Mouse (Mus musculus) neutrophil, adult 5-6 weeks (primary cell): ENCODE data around the gene Rnaseh2a. TPM values are rescaled to one million over a fixed set of nuclear protein-coding genes. Genes with fewer than 3 reads are reported as not detected.

Source experiments
- ATAC-seq: fragments of 151-379, 151-347 bp; 2 replicates; pipeline ENCODE4 v1.8.0; 2017; ENCODE audit warnings: mild to moderate bottlenecking, moderate TSS enrichment; ENCODE audit not compliant: insufficient number of reproducible peaks, poor library complexity, low FRiP score, severe bottlenecking; ENCODE audit errors: extremely low read depth
- total RNA-seq: library from RNA; stranded (forward); fragments of 200-1000 nt; gene quantifications from 2 replicates; pipeline ENCODE4 v1.2.3, GENCODE M21; 2017

Gene Rnaseh2a
- total RNA-seq, 1 experiment from 2014 or later, result 26.5 TPM

DNA sequence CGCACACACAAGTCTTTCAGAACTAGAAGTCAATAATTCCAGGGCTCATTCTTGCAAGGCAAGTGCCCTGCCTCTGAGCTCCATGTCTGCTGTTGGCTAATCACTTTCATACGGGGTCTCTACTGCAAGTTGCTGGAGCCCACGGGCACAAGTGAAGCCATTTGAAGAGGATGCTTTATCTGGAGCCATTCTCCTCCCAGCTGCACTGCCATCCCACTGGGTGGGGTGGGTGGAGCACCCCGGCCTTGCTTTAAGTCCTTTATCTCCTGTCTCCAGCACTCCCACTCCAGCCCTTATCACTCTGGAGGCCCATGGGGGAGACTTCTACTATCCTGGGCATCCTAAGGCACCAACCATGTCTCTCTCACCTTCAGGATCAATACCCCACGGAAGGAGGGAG is 1.3 kb upstream of the Rnaseh2a start:
- no peak for ATAC-seq

DNA sequence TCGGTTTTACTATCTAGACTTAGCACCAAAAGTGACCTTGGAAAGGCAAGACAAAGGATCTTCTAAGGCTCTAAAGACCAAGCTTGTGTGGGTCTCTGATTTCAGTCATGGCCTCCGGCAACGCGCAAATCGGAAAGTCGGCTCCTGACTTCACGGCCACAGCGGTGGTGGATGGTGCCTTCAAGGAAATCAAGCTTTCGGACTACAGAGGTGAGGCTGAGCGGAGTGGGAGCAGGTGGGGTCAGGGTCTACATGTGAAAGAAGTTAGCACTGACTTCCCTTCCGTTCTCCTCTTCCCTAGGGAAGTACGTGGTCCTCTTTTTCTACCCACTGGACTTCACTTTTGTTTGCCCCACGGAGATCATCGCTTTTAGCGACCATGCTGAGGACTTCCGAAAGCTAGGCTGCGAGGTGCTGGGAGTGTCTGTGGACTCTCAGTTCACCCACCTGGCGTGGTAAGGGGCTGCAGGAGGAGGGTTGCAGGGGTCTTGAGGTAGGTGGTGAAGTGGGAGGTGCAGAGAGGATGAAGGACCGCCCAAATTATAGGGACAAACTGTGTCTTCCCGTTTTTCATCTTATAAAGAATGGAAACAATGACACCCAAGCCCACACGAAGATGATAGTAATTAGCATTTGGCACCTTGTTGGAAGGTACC is 696 bp upstream of the Rnaseh2a start:
- no peak for ATAC-seq

DNA sequence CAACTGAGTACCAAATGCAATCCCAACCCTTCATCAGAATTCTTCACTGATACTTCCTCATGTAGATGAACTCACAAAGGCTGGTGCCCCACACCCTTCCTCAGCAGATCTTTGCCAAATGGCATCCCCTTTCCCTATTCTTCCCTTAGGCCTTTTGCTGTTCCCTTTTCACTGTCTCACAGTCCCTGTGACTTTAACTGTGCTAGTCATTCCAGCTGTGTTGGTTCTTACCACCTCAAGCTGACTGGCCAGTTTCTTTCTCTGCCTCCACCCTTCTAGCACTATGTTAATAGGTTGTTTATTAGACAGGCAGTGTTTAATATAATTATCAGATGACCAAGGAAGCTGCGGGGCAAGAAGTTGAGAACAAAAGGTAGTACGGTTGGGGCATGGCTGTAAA is 917 bp downstream of the Rnaseh2a start:
- no peak for ATAC-seq

DNA sequence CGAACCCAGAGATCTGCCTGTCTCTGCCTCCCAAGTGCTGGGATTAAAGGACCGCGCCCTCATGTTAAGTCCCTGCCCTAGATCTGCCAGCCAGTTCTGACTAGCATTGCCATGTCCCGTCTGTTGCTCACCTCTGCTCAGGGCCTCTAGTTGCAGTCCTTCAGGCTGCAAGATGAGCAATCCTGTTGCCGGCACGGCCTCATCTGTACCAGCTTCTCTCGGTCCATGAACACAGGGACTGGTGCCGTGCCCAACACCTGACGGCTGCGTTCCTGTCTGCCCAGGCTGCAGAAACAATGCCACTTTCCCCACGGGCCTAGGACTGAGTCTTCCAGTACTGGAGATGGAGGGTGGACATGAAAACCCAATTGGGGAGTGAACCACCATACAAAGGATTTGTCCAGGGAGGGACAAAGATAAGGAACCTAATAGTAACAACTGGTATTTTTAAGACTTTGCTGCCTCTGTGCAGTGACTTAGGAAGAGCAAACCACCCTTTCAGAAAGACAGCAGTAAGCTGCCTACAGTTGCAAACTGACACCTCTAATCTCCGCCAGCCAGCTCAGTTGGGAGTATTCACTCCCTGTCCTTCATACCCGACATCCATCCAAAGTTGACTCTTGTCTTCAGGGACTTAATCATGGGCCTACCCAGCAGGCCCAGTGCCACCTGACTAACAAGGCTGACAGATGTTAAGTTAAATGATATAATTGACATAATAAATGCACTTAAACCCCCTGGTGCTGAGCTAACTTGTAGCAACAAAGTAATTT is 1.8 kb downstream of the Rnaseh2a start:
- no peak for ATAC-seq

DNA sequence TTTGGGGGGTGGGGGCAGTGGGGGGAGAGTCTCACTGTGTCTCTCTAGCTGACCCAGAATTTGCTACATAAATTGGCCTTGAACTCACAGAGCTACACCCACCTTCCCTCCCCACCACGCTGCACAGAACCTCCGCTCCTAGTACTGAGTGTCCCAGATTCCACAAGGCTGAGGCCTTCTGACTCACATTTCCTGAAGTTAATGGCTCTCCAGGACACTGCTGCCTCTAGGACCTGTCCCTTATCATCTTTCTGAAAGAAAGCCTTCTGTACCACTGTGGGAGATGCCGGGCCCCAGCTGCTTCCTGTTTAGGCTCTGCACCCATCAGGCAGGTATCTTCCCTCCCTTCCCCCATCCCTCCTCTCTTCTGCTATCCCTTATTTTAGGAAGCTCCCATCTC is 3.0 kb downstream of the Rnaseh2a start:
- no peak for ATAC-seq

GRCm38 (mm10) chr8:84965731-84966291 is 3.8 kb downstream of the Rnaseh2a start:
- ATAC-seq, result peak; percentile 89

- no peak for ATAC-seq
Measured at GRCm38 (mm10) chr8:84963952-84964351, 5.6 kb downstream of the Rnaseh2a start.

GRCm38 (mm10) chr8:84959811-84960210 is 9.8 kb downstream of the Rnaseh2a start:
- ATAC-seq, result no peak

DNA sequence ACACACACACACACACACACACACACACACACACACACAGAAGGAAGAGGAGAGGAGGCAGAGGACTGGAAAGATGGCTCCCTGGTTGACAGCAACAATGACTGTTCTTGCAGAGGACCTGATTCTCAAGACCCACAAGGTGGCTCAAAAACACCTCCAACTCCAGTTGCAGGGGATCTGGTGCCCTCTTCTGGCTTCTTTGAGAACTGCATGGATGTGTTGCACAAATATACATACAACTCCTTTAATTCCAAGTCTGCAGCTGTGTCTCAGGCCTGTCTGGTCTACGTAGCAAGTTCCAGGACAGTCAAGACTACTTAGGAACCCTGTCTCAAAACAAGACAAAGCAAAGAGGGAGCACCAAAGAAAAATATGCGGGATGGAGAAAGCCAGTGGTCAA is 12.8 kb downstream of the Rnaseh2a start:
- peak; percentile 48; the same call in 1 of the 2 replicates for ATAC-seq

GRCm38 (mm10) chr8:84952612-84953255 is 16.8 kb downstream of the Rnaseh2a start:
- no peak for ATAC-seq

DNA sequence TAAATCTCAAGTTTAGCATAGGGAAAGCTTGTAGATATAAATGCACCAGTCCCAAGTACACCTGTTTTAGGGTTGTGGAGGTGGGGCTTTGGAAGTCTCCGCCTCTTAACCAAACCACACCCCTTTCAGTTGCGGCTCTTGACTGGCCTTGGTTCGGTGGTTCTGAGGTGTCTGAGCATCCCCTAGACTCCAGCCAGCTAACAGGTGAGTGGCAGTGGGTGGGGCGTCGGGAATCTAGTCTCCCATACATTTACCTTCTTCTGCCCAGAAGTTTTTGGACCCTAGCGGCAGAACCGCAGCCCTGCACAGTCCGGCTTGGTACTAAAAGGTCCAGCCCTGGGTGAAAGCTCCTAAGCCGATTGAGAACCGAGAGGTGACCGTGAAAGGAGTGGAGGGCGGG is 19.8 kb downstream of the Rnaseh2a start:
- ATAC-seq, result no peak

DNA sequence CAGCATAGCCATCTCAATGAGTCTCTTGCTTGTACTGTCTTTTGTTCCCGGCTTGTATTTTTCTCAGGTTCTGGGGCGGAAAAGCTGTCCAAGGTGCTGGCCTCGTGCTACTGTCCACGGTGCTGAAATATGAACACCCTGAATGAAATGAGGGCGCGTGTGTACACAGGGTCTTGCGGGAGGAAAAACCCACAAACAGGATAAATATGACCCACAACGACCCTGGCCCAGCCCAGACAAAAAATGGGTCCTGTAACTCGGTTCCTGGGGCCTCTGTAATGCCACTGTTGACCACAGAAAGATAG is 22.4 kb downstream of the Rnaseh2a start:
- ATAC-seq, result no peak

DNA sequence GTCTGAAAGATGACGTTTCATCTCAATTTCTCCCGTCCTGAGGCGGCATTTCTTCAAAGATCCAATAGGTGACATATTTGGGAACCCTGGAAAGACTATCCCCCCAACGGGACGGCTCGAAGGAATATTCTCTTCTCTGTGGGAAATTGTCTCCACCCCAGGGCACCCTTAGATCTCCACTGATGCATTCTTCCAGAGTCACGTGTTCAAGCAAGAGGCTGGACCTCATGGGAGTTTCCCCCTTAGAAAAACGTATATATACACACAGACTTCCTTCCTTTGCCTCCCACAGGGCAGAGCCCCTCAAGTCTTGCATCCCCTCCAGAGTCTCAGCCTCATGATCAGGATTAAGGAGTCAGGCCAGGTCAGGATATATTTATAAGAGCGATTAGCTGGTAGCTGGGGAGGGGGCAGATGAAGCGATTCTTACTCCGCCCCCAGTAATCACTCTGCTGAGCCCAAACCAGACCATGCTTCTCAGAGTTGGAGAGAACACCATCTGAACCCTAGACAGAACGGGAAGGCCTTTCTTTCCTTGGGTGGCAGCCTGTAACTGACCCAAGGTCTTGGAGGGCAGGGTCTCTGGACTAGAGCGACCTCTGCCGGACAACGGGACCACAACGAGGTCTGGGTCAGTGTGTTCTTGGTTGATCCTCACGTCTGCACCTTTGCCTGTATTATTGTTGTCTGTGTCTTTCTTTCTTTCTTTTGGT is 22.9 kb downstream of the Rnaseh2a start, which contains the start of gene Rtbdn:
Rtbdn (plus strand) TSS at position 464 of the 713 bp plus-strand sequence.
- no peak for ATAC-seq

DNA sequence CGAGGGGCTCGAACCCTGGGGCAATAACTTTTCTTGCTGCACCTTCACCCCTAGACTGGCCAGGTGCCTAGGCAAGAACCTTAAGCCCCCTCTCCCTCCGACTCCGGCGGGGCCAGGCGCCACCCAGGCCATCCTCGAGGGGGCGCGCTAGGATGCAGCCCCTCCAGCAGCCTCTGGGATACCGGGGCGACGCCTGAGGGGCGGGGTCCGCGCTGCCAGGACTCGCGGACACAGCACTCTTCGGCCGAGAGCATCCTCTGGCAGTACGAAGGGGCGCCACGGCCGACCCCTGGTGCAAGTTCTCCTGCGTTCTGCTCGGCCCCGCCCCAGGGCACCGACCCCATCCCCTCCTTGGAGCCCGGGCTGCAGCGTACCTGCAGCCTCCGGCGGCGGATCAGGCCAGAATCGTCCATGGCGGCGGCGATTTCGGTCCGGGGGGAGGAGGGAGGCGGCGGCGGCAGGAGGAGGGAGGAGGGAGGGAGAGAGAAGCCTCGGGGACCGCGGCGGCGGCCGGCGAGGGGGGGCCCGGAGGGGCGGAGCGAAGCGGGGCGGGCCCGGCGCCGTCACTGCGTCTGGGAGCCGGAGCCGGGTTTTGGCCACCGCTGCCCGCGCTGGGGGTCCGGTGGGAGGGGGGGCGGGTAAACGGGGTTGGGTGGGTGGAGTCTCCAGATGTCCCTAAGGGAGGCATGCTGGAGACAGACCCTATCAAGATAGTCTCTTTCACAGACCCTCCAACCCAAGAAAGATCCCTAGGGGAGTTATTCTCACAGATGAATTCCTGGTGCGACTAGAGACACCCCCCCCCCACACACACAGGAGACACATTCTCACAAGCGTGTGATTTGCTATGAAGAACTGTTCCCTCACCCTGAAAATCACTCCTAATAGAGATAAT is 23.7 kb downstream of the Rnaseh2a start:
- ATAC-seq, result no peak

- ATAC-seq, result no peak
Measured at GRCm38 (mm10) chr8:84945235-84945632, 24.3 kb downstream of the Rnaseh2a start.

DNA sequence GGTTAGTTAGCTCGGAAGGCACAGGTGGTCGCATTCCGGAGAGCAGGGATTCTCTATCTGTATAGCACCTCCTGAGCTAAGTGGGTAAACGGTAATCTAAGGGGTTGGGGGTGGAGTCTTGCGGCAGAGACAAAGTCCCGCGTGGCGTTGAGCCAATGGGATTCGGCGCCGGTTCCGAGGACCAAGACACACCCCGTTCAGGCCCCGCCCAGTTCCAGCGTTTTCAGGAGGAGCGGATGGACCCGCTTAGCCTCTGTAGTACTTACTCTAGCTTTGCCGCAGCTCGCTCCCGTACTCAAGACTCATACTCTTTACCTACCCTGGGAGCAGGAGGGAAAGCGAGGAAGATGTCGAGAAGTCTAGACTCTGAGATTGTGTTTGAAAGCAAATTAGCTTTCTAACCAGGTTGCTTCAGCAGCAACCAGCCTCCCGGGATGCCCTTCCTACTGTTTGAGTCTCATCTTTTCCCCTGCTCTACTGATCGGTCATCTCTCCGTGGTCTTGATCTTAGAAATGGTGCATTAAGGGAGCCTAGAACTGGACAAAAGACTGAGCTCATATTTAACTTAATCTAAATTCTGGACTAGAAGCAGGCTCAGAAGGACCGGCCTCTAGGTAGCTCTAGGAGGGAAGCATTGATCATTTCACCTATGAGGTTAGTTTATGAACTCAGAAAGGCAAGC is 24.9 kb downstream of the Rnaseh2a start:
- no peak for ATAC-seq

GRCm38 (mm10) chr8:84943699-84944098 is 25.9 kb downstream of the Rnaseh2a start:
- no peak for ATAC-seq
